Mouse (Mus musculus): ENCODE measurements at regions not wholly inside any gene's neighbourhood (a gene's known extent, or its start where the extent isn't known, plus 50 kb on each side); places are given as distances from the start of the nearest gene placed in this dataset.

GRCm38 (mm10) chr8:89217689-89218088 is 173.7 kb upstream of the Sall1 start:
- DNase-seq (ENCODE audit: low spot score in 2 of 2), result no peak

GRCm38 (mm10) chr8:89211931-89212330 is 168.0 kb upstream of the Sall1 start:
- no peak for DNase-seq (ENCODE audit: low spot score in 2 of 2)

GRCm38 (mm10) chr8:89210684-89211083 is 166.7 kb upstream of the Sall1 start:
- DNase-seq (ENCODE audit: low spot score in 2 of 2), result no peak

GRCm38 (mm10) chr8:89207891-89208290 is 163.9 kb upstream of the Sall1 start:
- no peak for DNase-seq (ENCODE audit: low spot score in 2 of 2)

- DNase-seq (ENCODE audit: low spot score in 2 of 2), result no peak
Observed at GRCm38 (mm10) chr8:89202484-89203096, 158.6 kb upstream of the Sall1 start.

- DNase-seq (ENCODE audit: low spot score in 2 of 2), result no peak
Observed at GRCm38 (mm10) chr8:89200301-89200700, 156.3 kb upstream of the Sall1 start.

GRCm38 (mm10) chr8:89185314-89185713 is 141.4 kb upstream of the Sall1 start:
- no peak for DNase-seq (ENCODE audit: low spot score in 2 of 2)

GRCm38 (mm10) chr8:89175631-89176030 is 131.7 kb upstream of the Sall1 start:
- DNase-seq (ENCODE audit: low spot score in 2 of 2), result no peak

- no peak for DNase-seq (ENCODE audit: low spot score in 2 of 2)
Observed at GRCm38 (mm10) chr8:89171561-89171960, 127.6 kb upstream of the Sall1 start.

- no peak for DNase-seq (ENCODE audit: low spot score in 2 of 2)
Observed at GRCm38 (mm10) chr8:89169484-89169883, 125.5 kb upstream of the Sall1 start.

GRCm38 (mm10) chr8:89167026-89167425 is 123.1 kb upstream of the Sall1 start:
- no peak for DNase-seq (ENCODE audit: low spot score in 2 of 2)

GRCm38 (mm10) chr8:89156909-89157308 is 112.9 kb upstream of the Sall1 start:
- DNase-seq (ENCODE audit: low spot score in 2 of 2), result no peak

- DNase-seq (ENCODE audit: low spot score in 2 of 2), result no peak
Observed at GRCm38 (mm10) chr8:89153605-89154004, 109.6 kb upstream of the Sall1 start.

- no peak for DNase-seq (ENCODE audit: low spot score in 2 of 2)
Observed at GRCm38 (mm10) chr8:89152867-89153595, 109.1 kb upstream of the Sall1 start.

GRCm38 (mm10) chr8:89152331-89152730 is 108.4 kb upstream of the Sall1 start:
- DNase-seq (ENCODE audit: low spot score in 2 of 2), result no peak

- DNase-seq (ENCODE audit: low spot score in 2 of 2), result no peak
Observed at GRCm38 (mm10) chr8:89150952-89151351, 107.0 kb upstream of the Sall1 start.

- DNase-seq (ENCODE audit: low spot score in 2 of 2), result no peak
Observed at GRCm38 (mm10) chr8:89141529-89142235, 97.7 kb upstream of the Sall1 start.

GRCm38 (mm10) chr8:89139876-89140275 is 95.9 kb upstream of the Sall1 start:
- no peak for DNase-seq (ENCODE audit: low spot score in 2 of 2)

GRCm38 (mm10) chr8:89138416-89139125 is 94.6 kb upstream of the Sall1 start:
- no peak for DNase-seq (ENCODE audit: low spot score in 2 of 2)

- DNase-seq (ENCODE audit: low spot score in 2 of 2), result no peak
Observed at GRCm38 (mm10) chr8:89134581-89135484, 90.9 kb upstream of the Sall1 start.

- DNase-seq (ENCODE audit: low spot score in 2 of 2), result no peak
Observed at GRCm38 (mm10) chr8:89134058-89134457, 90.1 kb upstream of the Sall1 start.

All from layer of hippocampus, postnatal 10 days (tissue).